Mouse (Mus musculus) testis, adult 2 months (tissue): ENCODE results near the gene Bzw2.

ENCODE experiments used
- CTCF ChIP-seq: fragments of 200-500 bp; IDR thresholded peaks from 2 replicates; pipeline ENCODE4 v1.5.1; 2012; ENCODE audit warnings: low read depth, mild to moderate bottlenecking, inconsistent platforms, low read length, moderate library complexity; ENCODE audit not compliant: control insufficient read depth, insufficient read depth, insufficient replicate concordance
- POLR2A ChIP-seq: fragments of 200-500 bp; IDR thresholded peaks from 2 replicates; pipeline ENCODE4 v1.6.1; 2012; ENCODE audit warnings: low read depth, mild to moderate bottlenecking, inconsistent platforms, low read length, moderate library complexity; ENCODE audit not compliant: control insufficient read depth

- no peak for TF ChIP-seq POLR2A
- no peak for TF ChIP-seq CTCF
Measured at GRCm38 (mm10) chr12:36129826-36130225, 28.1 kb downstream of the Bzw2 start.
